Mouse (Mus musculus) MEL (cell line): ENCODE measurements around the gene Cdadc1.

Experiments
- BHLHE40 ChIP-seq: IDR thresholded peaks from 2 replicates; pipeline ENCODE4 v1.6.1; 2012; ENCODE audit warnings: low read depth, mild to moderate bottlenecking, inconsistent platforms, low read length, improper control_type of control experiment, borderline replicate concordance
- CTCF ChIP-seq, 3 experiments: IDR thresholded peaks in 2 of 3; conservative IDR thresholded peaks in 1 of 3; 2 replicates each; pipeline ENCODE4 v1.5.1; 2011 to 2012; ENCODE audit warnings: low read length in 3 of 3, low read depth in 2 of 3, mild to moderate bottlenecking in 2 of 3, improper control_type of control experiment in 1 of 3, inconsistent platforms in 1 of 3, mixed read lengths in 1 of 3, moderate library complexity in 1 of 3; ENCODE audit not compliant: control insufficient read depth in 1 of 3, insufficient read depth in 1 of 3, poor library complexity in 1 of 3, severe bottlenecking in 1 of 3
- ELF1 ChIP-seq: IDR thresholded peaks from 2 replicates; pipeline ENCODE4 v1.6.1; 2014; ENCODE audit warnings: low read depth, mild to moderate bottlenecking, inconsistent platforms, low read length, improper control_type of control experiment, moderate library complexity
- EP300 ChIP-seq, 2 experiments: IDR thresholded peaks; 2 replicates each; pipeline ENCODE4 v1.6.1; 2011; ENCODE audit warnings: improper control_type of control experiment in 2 of 2, low read length in 2 of 2, low read depth in 1 of 2, mild to moderate bottlenecking in 1 of 2
- HCFC1 ChIP-seq: IDR thresholded peaks from 2 replicates; pipeline ENCODE4 v1.6.1; 2012; ENCODE audit warnings: low read depth, mild to moderate bottlenecking, inconsistent platforms, low read length, improper control_type of control experiment, moderate library complexity
- MEF2A ChIP-seq: IDR thresholded peaks from 2 replicates; pipeline ENCODE4 v1.6.1; 2014; ENCODE audit warnings: low read depth, mild to moderate bottlenecking, inconsistent platforms, low read length, improper control_type of control experiment; ENCODE audit not compliant: poor library complexity, insufficient replicate concordance, severe bottlenecking; ENCODE audit errors: extremely low read depth
- POLR2A ChIP-seq, 2 experiments: IDR thresholded peaks; 2 replicates each; pipeline ENCODE4 v1.6.1; 2011 to 2012; ENCODE audit warnings: low read length in 2 of 2, mild to moderate bottlenecking in 2 of 2, control low read depth in 1 of 2, improper control_type of control experiment in 1 of 2, low read depth in 1 of 2, moderate library complexity in 1 of 2; ENCODE audit not compliant: control insufficient read depth in 1 of 2, insufficient read depth in 1 of 2, poor library complexity in 1 of 2
- SIN3A ChIP-seq: IDR thresholded peaks from 2 replicates; pipeline ENCODE4 v1.6.1; 2012; ENCODE audit warnings: low read length, improper control_type of control experiment, inconsistent platforms
- TAL1 ChIP-seq: IDR thresholded peaks from 2 replicates; pipeline ENCODE4 v1.6.1; 2012; ENCODE audit warnings: mild to moderate bottlenecking, inconsistent platforms, low read length, moderate library complexity, mixed read lengths

DNA sequence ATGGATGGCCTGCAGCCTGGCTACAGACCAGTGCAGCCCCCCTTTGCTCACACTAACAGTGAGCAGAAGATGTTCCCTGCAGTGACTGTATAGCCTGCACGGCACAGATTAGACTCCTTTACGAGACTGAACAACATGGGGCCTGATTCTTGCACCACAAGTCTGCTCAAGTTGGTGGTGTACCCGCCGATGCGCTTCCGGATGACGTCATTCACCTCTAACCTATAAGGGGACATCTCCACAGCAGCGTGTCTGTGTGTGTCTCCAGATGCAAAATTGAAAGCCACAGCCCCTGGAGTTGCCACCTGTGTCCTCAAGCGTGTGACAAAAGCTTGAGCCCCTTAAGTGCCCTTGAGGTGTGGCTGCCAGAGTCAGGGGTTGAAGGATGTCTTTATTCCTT lies 32.3 kb upstream of the Cdadc1 start:
- TF ChIP-seq POLR2A (IDR thresholded peaks at IDR 0.05; ENCODE audit: control insufficient read depth in 1 of 2, insufficient read depth in 1 of 2, low read depth in 1 of 2, low read length in 2 of 2, poor library complexity in 1 of 2) (no peak), TAL1 (no peak), CTCF (IDR thresholded peaks at IDR 0.05 in 2 of 3, conservative IDR thresholded peaks at IDR 0.05 in 1 of 3; ENCODE audit: control insufficient read depth in 1 of 3, insufficient read depth in 1 of 3, low read depth in 2 of 3, low read length in 3 of 3, poor library complexity in 1 of 3, severe bottlenecking in 1 of 3) (no peak), BHLHE40 (no peak), EP300 (IDR thresholded peaks at IDR 0.05; ENCODE audit: low read depth in 1 of 2, low read length in 2 of 2) (no peak), HCFC1 (no peak), MEF2A (no peak), SIN3A (no peak), ELF1 (no peak)
